Mouse (Mus musculus) brain, embryonic 14.5 days (tissue): ENCODE results near the gene Ccdc42.

Experiments
- CTCF ChIP-seq: fragments of 200-500 bp; IDR thresholded peaks from 2 replicates; pipeline ENCODE4 v1.5.1; 2012; ENCODE audit warnings: inconsistent platforms, mild to moderate bottlenecking, moderate library complexity, borderline replicate concordance; ENCODE audit not compliant: insufficient read depth, insufficient read length; ENCODE audit errors: extremely low read depth
- POLR2A ChIP-seq: fragments of 200-500 bp; IDR thresholded peaks from 2 replicates; pipeline ENCODE4 v1.6.1; 2012; ENCODE audit warnings: mild to moderate bottlenecking, inconsistent platforms, borderline replicate concordance; ENCODE audit not compliant: poor library complexity, insufficient read depth, insufficient read length, severe bottlenecking; ENCODE audit errors: extremely low read depth

DNA sequence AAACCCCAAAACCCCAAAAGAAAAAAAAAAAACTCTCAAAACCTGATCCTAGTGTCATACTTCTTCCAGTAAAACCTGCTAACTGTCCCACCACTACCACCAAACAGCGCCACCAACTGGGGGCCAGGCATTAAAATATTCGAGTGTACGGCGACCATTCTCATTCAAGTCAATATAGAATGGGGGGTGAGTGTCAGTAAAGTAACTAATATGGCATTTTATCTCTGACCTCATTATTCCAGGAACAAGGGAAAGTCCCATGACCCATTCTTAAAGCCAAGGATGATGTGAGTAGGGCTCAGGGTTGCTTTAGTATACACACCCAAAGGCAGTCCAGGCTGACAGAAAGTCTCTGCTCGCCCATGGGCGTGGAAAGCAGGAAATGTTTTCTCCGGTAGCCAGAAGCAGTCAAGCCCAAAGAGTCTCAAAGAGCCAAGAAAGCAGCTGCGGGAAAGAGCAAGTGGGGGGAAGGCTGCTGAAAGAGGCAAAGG is 32.8 kb upstream of the Ccdc42 start:
- TF ChIP-seq POLR2A (no peak), CTCF (peak; percentile 39; the same call in 1 of the 2 replicates)
